Mouse (Mus musculus) thymus, adult 2 months (tissue): ENCODE data around the gene Fat4.

ENCODE experiments used
- CTCF ChIP-seq: fragments of 200-500 bp; IDR thresholded peaks from 2 replicates; pipeline ENCODE4 v1.5.1; 2012; ENCODE audit warnings: mild to moderate bottlenecking, control low read depth, low read length, moderate library complexity, borderline replicate concordance; ENCODE audit not compliant: control insufficient read depth, poor library complexity, insufficient read depth; ENCODE audit errors: extremely low read depth
- POLR2A ChIP-seq: fragments of 200-500 bp; IDR thresholded peaks from 2 replicates; pipeline ENCODE4 v1.6.1; 2012; ENCODE audit warnings: mild to moderate bottlenecking, low read length, control low read depth, moderate library complexity; ENCODE audit not compliant: control insufficient read depth, poor library complexity, insufficient read depth; ENCODE audit errors: extremely low read depth

DNA sequence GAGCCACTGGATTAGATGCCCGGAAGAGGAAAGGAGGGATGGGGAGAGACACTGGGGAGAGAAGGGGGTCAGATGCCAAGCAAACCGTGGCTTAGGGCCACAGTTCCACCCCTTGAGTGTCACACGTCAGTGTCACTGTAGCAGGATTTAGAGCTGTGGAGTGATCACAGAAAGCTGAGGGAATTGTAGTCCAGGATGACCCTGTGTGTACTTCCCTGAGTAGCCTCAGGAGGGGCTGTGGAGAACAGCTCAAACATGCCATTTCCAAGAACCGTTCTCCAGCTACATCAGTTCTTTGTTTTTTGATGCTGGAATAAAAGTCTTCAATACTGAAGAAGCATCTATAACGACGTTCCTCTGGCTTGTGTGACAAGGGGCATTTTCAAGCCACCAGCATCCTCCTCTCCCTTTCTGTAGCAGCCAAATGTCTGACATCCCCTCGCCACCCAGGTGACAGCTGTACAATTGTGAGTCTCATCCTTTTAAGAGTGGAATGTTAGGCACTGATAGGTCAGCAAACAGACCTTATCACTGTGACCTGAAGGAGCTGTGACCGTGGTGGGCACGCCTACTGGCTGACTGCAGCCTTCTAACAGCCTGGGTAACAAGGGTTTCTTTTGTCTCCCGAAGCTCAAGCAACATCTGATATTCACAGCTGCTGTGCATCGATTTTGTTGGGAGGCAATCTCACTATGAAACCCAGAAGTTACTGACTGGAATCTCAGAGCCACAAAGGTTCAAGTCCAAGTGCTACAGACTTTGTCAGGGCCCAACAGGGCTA lies 39.9 kb upstream of the Fat4 start:
- TF ChIP-seq CTCF, result no peak
- TF ChIP-seq POLR2A, result no peak
